Mouse (Mus musculus) limb, embryonic 13.5 days (tissue): ENCODE results near the gene Evi5. TPM values are rescaled to one million over a fixed set of nuclear protein-coding genes. Genes with fewer than 3 reads are reported as not detected.

Source experiments
- polyA plus RNA-seq: library from polyadenylated mRNA; unstranded; fragments of >200 nt; fragmentation: Nextera tagmentation; extraction: Ambion mirVana; gene quantifications from 2 replicates; pipeline ENCODE4 v1.2.1, GENCODE M21; 2015

Gene Evi5
- polyA plus RNA-seq, 1 experiment from 2014 or later, result 88.5 TPM

Other genes starting within 250 kb of the Evi5 start
- gene Gfi1, start 149.1 kb downstream of the Evi5 start, polyA plus RNA-seq, result 0.08 and 0.09 TPM in 2 replicates
- gene Ube2d2b, start 45.0 kb downstream of the Evi5 start, polyA plus RNA-seq, result 0.14 and 0.17 TPM in 2 replicates
- gene Rpl5, start 25.4 kb upstream of the Evi5 start, polyA plus RNA-seq, result 75.5 and 79.7 TPM in 2 replicates
- gene Fam69a, start 112.0 kb upstream of the Evi5 start, polyA plus RNA-seq, result 30.9 and 31.7 TPM in 2 replicates
- 142 and 159 TPM in 2 replicates for gene Mtf2, start 190.6 kb upstream of the Evi5 start, polyA plus RNA-seq